Mouse (Mus musculus) cortical plate, adult 2 months (tissue): ENCODE results near the gene Cpne5. TPM values are rescaled to one million over a fixed set of nuclear protein-coding genes. Genes with fewer than 3 reads are reported as not detected.

ENCODE experiments used
- H3K27ac ChIP-seq: fragments of 200-500 bp; 2 replicates; pipeline ENCODE4 v1.5.1; 2012; ENCODE audit warnings: low read length, control low read depth, inconsistent platforms; ENCODE audit not compliant: insufficient read depth
- H3K4me1 ChIP-seq: fragments of 200-500 bp; 2 replicates; pipeline ENCODE4 v1.6.1; 2011; ENCODE audit warnings: low read length; ENCODE audit not compliant: control insufficient read depth, insufficient read depth
- H3K4me3 ChIP-seq: fragments of 200-500 bp; 2 replicates; pipeline ENCODE4 v1.5.1; 2011; ENCODE audit warnings: mild to moderate bottlenecking, low read length, control low read depth; ENCODE audit not compliant: insufficient read depth
- CTCF ChIP-seq: fragments of 200-500 bp; IDR thresholded peaks from 2 replicates; pipeline ENCODE4 v1.5.1; 2011; ENCODE audit warnings: mild to moderate bottlenecking, control low read depth, low read length; ENCODE audit not compliant: insufficient read depth; ENCODE audit errors: extremely low read depth
- POLR2A ChIP-seq: fragments of 200-500 bp; IDR thresholded peaks from 2 replicates; pipeline ENCODE4 v1.6.1; 2011; ENCODE audit warnings: mild to moderate bottlenecking, low read length, control low read depth; ENCODE audit not compliant: insufficient read depth; ENCODE audit errors: extremely low read depth
- polyA plus RNA-seq: library from polyadenylated mRNA; depleted of rRNA; stranded (reverse); fragments of >200 nt; gene quantifications from 2 replicates; pipeline ENCODE4 v1.2.3, GENCODE M21; 2012

Cpne5 gene
- polyA plus RNA-seq, 1 experiment, result 107 TPM

DNA sequence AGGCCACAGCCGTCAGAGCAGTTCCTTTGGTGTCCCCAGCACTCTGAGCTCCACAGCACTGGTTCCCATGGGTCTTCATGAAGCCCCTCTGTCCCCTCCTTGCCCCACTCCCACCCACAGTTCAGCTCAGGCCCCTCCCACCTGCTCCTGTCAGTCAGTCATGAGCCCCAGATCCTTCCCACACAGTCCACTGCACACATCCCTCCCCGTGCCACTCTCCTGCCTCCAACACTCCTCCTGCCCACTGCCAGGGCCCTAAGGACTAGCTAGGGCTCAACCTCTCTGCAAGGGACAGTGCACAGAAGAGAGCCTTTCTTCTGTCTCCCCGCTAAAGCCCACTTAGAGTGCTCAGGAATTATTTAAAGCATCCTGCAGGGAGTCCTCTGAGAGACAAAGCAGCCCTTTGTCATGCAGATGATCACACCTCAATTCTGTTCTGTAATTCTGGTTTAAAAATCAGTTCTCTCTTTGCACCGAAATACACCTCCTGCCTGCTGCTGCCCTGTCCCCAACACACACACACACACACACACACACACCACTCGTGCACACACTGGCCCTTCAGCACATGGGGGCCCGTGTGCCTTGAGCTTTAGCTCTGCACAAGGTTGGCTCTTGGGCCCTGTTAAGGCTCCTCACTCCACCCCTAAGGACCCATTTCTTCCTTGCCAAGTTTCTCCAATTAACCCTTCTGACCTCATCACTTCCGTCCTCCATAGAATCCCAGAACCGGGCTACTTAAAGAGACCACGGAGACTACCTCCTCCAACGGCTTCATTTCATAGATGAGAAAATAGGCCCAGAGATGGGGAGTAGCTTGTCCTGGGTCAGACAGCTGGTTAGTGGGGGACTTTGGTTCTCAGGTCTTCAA lies 50.7 kb downstream of the Cpne5 start:
- Histone ChIP-seq H3K4me3 (no peak overlapping the region), H3K27ac (no peak overlapping the region), H3K4me1 (no peaks in the 10 kb centered on the region; the same call in 1 of the 2 replicates)
- TF ChIP-seq CTCF (no peak), POLR2A (no peak)

DNA sequence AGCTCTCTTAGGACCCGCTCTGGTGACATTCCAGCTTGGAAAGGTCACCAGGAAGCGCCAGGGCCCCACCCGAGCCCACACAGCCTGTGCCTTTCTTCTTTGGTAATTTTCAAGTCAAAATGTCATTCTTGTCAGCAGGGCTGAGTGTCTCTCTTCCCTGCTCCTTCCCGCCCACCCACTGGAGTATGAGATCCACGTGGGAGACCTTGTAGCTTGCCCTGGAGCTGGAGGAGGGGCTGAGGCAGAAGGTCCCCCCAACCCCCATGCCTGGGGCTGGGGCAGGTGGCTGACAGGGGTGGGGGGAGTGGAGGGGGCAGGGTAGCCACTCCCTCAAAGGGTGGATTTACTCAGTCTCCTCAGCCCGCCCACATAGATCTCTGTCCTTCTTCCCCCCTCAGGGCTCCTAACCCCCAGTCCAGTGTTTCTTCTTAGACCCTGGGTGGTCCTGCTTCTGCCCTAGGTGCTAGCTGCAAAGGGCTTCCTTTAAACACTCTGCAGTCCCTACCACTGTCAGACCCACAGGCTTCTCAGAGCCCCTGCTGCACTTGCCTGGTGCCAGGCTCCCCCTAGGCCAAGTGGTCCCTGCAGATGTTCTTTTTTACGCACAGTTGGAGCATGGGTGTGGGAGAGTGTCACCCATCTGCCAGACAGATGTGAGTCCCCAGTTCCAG lies 52.5 kb downstream of the Cpne5 start:
- H3K27ac ChIP-seq, result no peak overlapping the region
- no peaks in the 10 kb centered on the region; the same call in 1 of the 2 replicates for H3K4me1 ChIP-seq
- TF ChIP-seq CTCF, result no peak
- no peak for TF ChIP-seq POLR2A
- H3K4me3 ChIP-seq, result no peak overlapping the region

DNA sequence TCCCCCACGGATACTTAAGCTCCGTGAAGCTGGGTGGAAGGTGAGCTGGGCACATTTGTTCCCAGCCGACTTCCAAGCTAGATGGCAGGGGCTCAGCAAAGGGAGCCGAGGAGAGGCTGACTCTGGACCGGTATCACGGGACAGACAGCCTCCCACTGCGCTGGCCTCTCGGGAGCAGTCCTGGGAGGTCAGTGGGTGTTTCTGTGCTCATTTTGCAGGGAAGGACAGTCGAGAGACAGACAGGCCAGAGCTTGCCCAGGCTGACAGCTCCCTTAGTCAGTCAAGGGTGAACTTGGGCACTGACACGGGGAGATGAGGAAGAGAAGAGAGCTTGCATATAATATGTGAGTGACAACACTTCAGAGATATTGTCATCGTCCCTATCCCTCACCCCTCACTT lies 54.8 kb downstream of the Cpne5 start:
- TF ChIP-seq POLR2A (no peak), CTCF (no peak)
- H3K27ac ChIP-seq, result no peak overlapping the region
- H3K4me1 ChIP-seq, result no peaks in the 10 kb centered on the region; the same call in 1 of the 2 replicates
- H3K4me3 ChIP-seq, result no peak overlapping the region

DNA sequence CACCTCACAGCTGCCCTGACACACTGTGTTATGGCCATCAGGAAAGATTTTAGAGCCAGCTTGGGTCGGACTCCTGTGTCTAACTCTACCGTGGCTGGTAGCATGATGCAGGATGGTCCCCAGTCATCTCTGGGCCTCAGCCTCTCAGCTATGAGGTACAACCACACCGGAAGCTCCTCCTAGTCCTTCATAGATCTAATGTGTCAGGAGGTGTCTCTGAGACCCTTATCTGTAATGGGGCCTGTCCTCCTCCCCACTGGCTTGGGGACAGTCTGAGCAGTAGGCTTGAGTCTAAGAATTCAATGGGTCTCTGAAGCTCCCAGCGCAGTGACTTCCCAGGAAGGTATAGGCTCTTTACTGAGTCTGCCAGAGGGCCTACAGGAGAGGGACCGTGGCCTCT lies 56.2 kb downstream of the Cpne5 start:
- Histone ChIP-seq H3K4me1 (peaks cover under 1% of the 10 kb centered on the region), H3K27ac (no peak overlapping the region), H3K4me3 (no peak overlapping the region)
- TF ChIP-seq CTCF (no peak), POLR2A (no peak)

DNA sequence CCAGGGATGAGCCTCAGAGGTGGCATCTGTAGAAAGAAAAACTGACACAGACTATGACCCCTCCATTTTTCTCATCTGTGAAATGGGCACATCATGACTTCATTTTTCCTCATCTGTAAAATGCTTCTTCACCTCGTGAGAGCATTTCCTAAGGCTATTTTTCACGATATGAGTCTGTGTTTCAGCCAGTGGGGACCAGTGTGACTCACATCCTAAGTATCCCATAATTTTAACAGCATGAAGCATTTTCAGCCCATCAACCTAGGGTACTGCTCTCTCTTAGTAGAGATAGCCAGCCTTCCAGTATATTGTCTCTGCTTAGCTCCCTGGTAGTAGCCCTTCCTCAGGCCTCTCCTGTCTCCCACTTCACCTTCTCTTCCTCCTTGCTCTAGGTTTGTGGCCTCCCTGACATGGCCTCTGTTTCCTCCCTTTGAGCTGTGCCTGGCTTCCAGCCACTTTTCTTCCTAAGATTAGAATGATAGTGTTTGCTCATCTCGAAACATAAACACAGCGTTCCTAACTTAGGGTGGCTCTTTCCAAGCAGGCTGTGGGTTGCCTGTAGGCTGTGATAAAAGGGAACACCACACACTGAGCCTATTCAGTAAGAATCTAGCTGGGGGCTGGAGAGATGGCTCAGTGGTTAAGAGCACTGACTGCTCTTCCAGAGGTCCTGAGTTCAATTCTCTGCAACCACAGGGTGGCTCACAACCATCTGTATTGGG lies 57.4 kb downstream of the Cpne5 start:
- Histone ChIP-seq H3K4me1 (peaks cover 3% of the 10 kb centered on the region), H3K27ac (no peak overlapping the region), H3K4me3 (no peak overlapping the region)
- TF ChIP-seq CTCF (no peak), POLR2A (no peak)

DNA sequence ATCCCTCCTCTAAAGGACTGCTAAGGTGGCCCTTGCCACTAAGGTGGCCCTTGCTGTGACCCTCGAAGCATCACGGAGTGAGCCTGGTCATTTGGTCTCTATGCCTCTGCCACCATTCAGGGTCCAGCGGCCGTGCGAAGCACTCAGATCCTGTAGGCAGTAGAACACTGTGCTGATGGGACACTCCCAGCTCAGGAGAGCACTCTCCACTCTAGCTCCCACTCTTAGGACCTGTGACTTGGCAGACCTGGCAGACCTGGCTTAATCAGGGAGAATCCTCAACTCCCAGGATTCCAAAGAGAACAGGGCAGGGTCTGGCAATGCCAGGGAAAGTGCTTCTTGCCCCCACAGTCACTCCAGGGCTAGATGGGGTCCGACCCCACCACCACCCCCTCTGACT lies 58.0 kb downstream of the Cpne5 start:
- TF ChIP-seq POLR2A, result no peak
- TF ChIP-seq CTCF, result no peak
- Histone ChIP-seq H3K4me1 (peaks cover 3% of the 10 kb centered on the region), H3K27ac (no peak overlapping the region), H3K4me3 (no peak overlapping the region)

DNA sequence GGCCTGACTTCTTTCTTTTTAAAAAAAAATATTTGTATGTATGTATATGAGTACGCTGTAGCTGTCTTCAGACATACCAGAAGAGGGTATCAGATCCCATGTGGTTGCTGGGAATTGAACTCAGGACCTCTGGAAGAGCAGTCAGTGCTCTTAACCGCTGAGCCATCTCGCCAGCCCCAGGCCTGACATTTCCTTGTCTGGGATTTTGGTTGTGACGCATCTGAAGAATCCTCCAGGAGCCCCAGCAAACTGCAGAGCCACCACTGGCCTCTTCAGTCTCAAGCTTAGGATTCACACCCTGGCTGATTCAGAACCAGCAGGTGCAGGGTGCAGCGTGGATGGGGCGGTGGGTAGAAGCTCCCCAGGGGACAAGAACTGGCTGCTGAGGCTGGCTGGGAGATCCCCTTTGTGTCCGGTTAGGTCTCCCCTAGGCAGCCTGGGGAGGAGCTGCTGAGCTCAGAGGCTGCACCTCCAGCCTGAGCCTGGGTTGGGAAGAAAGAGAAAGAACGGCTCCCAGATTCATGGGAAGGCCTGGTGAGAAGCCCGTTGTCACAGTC lies 59.4 kb downstream of the Cpne5 start:
- Histone ChIP-seq H3K4me1 (peaks cover 3% of the 10 kb centered on the region), H3K4me3 (no peak overlapping the region), H3K27ac (no peak overlapping the region)
- TF ChIP-seq POLR2A, result no peak
- no peak for TF ChIP-seq CTCF

DNA sequence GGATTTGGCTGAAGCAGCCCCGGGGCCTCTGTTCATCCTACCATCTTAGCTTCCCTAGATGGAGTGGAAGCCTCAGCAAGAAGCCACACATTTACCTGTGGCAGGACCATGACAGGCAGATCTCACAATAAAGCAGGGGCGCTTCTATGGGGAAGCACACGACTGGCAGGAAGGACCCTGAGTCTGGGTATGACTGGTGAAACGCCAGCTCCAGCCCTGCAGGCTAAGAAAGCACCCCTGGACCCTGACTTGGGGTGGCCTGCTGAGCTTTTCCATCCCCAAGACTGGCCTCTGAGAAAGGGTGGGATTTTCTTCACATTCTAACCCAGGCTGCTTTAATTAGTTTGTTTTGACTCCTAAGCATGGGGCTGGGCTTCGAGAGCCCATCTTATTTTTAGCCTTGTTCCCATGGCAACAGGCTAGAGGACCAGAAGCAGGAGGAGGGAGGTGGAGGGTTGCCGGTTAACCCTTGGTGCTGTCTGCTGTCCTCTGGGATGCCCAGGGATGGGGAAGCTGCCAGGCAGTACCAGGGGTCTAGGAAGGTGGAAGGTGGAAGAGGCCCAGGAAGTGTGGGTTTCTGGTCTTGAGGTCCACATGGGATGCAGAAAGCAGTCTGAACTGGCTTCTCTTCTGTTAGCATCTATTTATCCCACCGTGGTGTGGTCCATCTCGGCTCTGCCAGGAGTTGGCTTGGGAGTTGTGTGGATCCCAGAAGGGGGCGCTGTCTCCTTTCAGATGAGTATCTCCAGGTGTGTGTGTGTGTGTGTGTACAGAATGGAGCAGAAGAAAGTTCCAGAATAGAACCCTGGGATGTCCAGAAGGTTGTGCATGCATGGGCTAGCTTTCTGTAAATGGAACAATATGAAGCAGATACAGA lies 61.3 kb downstream of the Cpne5 start:
- Histone ChIP-seq H3K4me3 (no peak overlapping the region), H3K4me1 (peaks cover 3% of the 10 kb centered on the region), H3K27ac (no peak overlapping the region)
- TF ChIP-seq POLR2A (no peak), CTCF (peak; percentile 87)

DNA sequence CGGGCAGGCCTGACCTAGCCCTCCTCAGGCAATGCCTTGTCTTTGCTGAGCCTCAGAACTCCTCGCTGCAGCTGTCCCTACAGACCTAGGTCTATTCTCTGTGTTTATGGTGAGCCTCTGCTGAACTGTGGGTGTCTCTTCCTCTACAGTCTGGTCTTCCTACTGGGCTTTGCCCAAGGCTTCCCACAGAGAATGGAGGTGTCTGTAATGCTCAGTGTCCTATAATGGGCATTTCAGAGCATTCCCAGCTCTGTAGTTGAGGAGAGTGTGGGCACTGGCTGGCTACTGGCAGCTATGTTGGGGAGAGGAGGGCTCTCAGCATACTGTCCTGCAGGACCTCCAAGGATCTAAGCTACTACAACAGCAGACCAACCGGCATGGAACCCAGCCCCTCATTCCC lies 62.3 kb downstream of the Cpne5 start:
- H3K4me1 ChIP-seq, result peaks cover 3% of the 10 kb centered on the region
- TF ChIP-seq CTCF, result no peak
- TF ChIP-seq POLR2A, result no peak
- H3K27ac ChIP-seq, result no peak overlapping the region; the same call in 1 of the 2 replicates
- no peak overlapping the region for H3K4me3 ChIP-seq
